Mouse (Mus musculus): ENCODE results near the gene Ap1s3. TPM values are rescaled to one million over a fixed set of nuclear protein-coding genes. Genes with fewer than 3 reads are reported as not detected.
"Not testable (repeated sequence)": the region's sequence is repeated elsewhere in the genome, so short reads cannot be mapped to it uniquely, and the experiment has no call there.

The Ap1s3 gene
- total RNA-seq, 2 experiments from 2014 or later: 2.0 to 3.3 TPM

GRCm38 (mm10) chr1:79611271-79611670 lies 60.5 kb downstream of the Ap1s3 start:
- not testable (repeated sequence) for H3K4me3 ChIP-seq; H3K27ac ChIP-seq; DNase-seq (ENCODE audit: low spot score in 2 of 2)
- TF ChIP-seq CTCF (conservative IDR thresholded peaks at IDR 0.05): peak; percentile 35

- DNase-seq (ENCODE audit: low spot score in 2 of 2); H3K27ac ChIP-seq; H3K4me3 ChIP-seq: not testable (repeated sequence)
Observed at GRCm38 (mm10) chr1:79608856-79609255, 62.9 kb downstream of the Ap1s3 start.

GRCm38 (mm10) chr1:79602500-79602899 lies 69.3 kb downstream of the Ap1s3 start:
- H3K4me3 ChIP-seq: no peak overlapping the region
- no peak for TF ChIP-seq CTCF (conservative IDR thresholded peaks at IDR 0.05)
- no peak overlapping the region for H3K27ac ChIP-seq
- no peak for DNase-seq (ENCODE audit: low spot score in 2 of 2)

- Histone ChIP-seq H3K4me3 (no peak overlapping the region), H3K27ac (peak overlapping the region; percentile 19; the same call in 1 of the 2 replicates)
- TF ChIP-seq CTCF (conservative IDR thresholded peaks at IDR 0.05): no peak
- DNase-seq (ENCODE audit: low spot score in 2 of 2): peak; percentile 15 to 46
Observed at GRCm38 (mm10) chr1:79598385-79599178, 73.2 kb downstream of the Ap1s3 start.

- no peak overlapping the region for H3K27ac ChIP-seq
- no peak overlapping the region for H3K4me3 ChIP-seq
- no peak for TF ChIP-seq CTCF (conservative IDR thresholded peaks at IDR 0.05)
- no peak for DNase-seq (ENCODE audit: low spot score in 2 of 2)
Observed at GRCm38 (mm10) chr1:79592721-79593277, 79.0 kb downstream of the Ap1s3 start.

- no peak for DNase-seq (ENCODE audit: low spot score in 2 of 2)
- TF ChIP-seq CTCF (conservative IDR thresholded peaks at IDR 0.05): no peak
- Histone ChIP-seq H3K27ac (no peak overlapping the region), H3K4me3 (no peak overlapping the region)
Observed at GRCm38 (mm10) chr1:79591091-79591490, 80.7 kb downstream of the Ap1s3 start.

- H3K4me3 ChIP-seq: no peak overlapping the region
- no peak for TF ChIP-seq CTCF (conservative IDR thresholded peaks at IDR 0.05)
- H3K27ac ChIP-seq: no peak overlapping the region
- DNase-seq (ENCODE audit: low spot score in 2 of 2): no peak
Observed at GRCm38 (mm10) chr1:79589971-79590763, 81.6 kb downstream of the Ap1s3 start.

- TF ChIP-seq CTCF (conservative IDR thresholded peaks at IDR 0.05): no peak
- no peak for DNase-seq (ENCODE audit: low spot score in 2 of 2)
Observed at GRCm38 (mm10) chr1:79589424-79589823, 82.3 kb downstream of the Ap1s3 start.

GRCm38 (mm10) chr1:79581136-79581679 lies 90.6 kb downstream of the Ap1s3 start:
- H3K27ac ChIP-seq: peak overlapping the region; percentile 84
- TF ChIP-seq CTCF (conservative IDR thresholded peaks at IDR 0.05): no peak
- peak; percentile 56 to 86 for DNase-seq (ENCODE audit: low spot score in 2 of 2)
- peak overlapping the region; percentile 48 for H3K4me3 ChIP-seq

More at GRCm38 (mm10) chr1:79589424-79589823, 82.3 kb downstream of the Ap1s3 start:
- H3K27ac ChIP-seq: no peak overlapping the region
- no peak overlapping the region for H3K4me3 ChIP-seq

GRCm38 (mm10) chr1:79577357-79577756 lies 94.4 kb downstream of the Ap1s3 start:
- DNase-seq (ENCODE audit: low spot score in 2 of 2): no peak
- Histone ChIP-seq H3K27ac (no peak overlapping the region), H3K4me3 (no peak overlapping the region)
- no peak for TF ChIP-seq CTCF (conservative IDR thresholded peaks at IDR 0.05)

- DNase-seq (ENCODE audit: low spot score in 2 of 2): no peak
- no peak for TF ChIP-seq CTCF (conservative IDR thresholded peaks at IDR 0.05)
- Histone ChIP-seq H3K4me3 (no peak overlapping the region), H3K27ac (no peak overlapping the region)
Observed at GRCm38 (mm10) chr1:79571912-79572311, 99.9 kb downstream of the Ap1s3 start.

GRCm38 (mm10) chr1:79571126-79571525 lies 100.6 kb downstream of the Ap1s3 start:
- no peak overlapping the region for H3K4me3 ChIP-seq
- no peak overlapping the region for H3K27ac ChIP-seq
- TF ChIP-seq CTCF (conservative IDR thresholded peaks at IDR 0.05): no peak
- no peak for DNase-seq (ENCODE audit: low spot score in 2 of 2)

- DNase-seq (ENCODE audit: low spot score in 2 of 2): no peak
- H3K27ac ChIP-seq: no peak overlapping the region
- TF ChIP-seq CTCF (conservative IDR thresholded peaks at IDR 0.05): no peak
- H3K4me3 ChIP-seq: no peak overlapping the region
Observed at GRCm38 (mm10) chr1:79561186-79561585, 110.6 kb downstream of the Ap1s3 start.

Other genes with a start within 250 kb of the Ap1s3 start
- gene Scg2, start 231.9 kb downstream of the Ap1s3 start, total RNA-seq (2021): 100 to 1,000 TPM; 181 to 183 TPM
- gene Mrpl44, start 104.0 kb upstream of the Ap1s3 start, total RNA-seq (2021): 10 to 100 TPM; 28.0 to 28.2 TPM
- 10 to 100 TPM; 38.0 to 40.2 TPM for gene Wdfy1, start 104.2 kb upstream of the Ap1s3 start, total RNA-seq (2021)
- gene Serpine2, start 189.2 kb upstream of the Ap1s3 start, total RNA-seq (2021): 100 to 1,000 TPM; 130 to 131 TPM